Mouse (Mus musculus) c-Kit-positive CD71-negative TER-119-negative erythroid progenitor cells, embryonic 14.5 days (primary cell): ENCODE measurements at regions not wholly inside any gene's neighbourhood (a gene's known extent, or its start where the extent isn't known, plus 50 kb on each side); places are given as distances from the start of the nearest gene placed in this dataset.

Source experiments
- DNase-seq: peaks from one replicate; pipeline ENCODE4 v3.0.0-alpha.2; 2013; ENCODE audit warnings: low read depth

- DNase-seq, result no peak
These were observed 534.7 kb downstream of the Zfp619 start for GRCm38 (mm10) chr7:40052255-40052654.

- no peak for DNase-seq
These were observed 541.3 kb downstream of the Zfp619 start for GRCm38 (mm10) chr7:40058836-40059235.

- DNase-seq, result no peak
These were observed 547.1 kb downstream of the Zfp619 start for GRCm38 (mm10) chr7:40064631-40065030.

- no peak for DNase-seq
These were observed 548.0 kb downstream of the Zfp619 start for GRCm38 (mm10) chr7:40065526-40065925.

- DNase-seq, result no peak
These were observed 549.8 kb downstream of the Zfp619 start for GRCm38 (mm10) chr7:40067378-40067777.

GRCm38 (mm10) chr7:40071313-40071712 is 553.7 kb downstream of the Zfp619 start:
- DNase-seq, result no peak

GRCm38 (mm10) chr7:40072478-40072877 is 554.9 kb downstream of the Zfp619 start:
- no peak for DNase-seq

GRCm38 (mm10) chr7:40086236-40086635 is 568.7 kb downstream of the Zfp619 start:
- no peak for DNase-seq

GRCm38 (mm10) chr7:40097094-40097493 is 579.5 kb downstream of the Zfp619 start:
- no peak for DNase-seq

- no peak for DNase-seq
These were observed 585.7 kb downstream of the Zfp619 start for GRCm38 (mm10) chr7:40103057-40103945.

GRCm38 (mm10) chr7:40142906-40143305 is 625.3 kb downstream of the Zfp619 start:
- DNase-seq, result no peak

- no peak for DNase-seq
These were observed 626.9 kb downstream of the Zfp619 start for GRCm38 (mm10) chr7:40144431-40144830.

GRCm38 (mm10) chr7:40177570-40177969 is 660.0 kb downstream of the Zfp619 start:
- DNase-seq, result no peak

GRCm38 (mm10) chr7:40195366-40195765 is 677.8 kb downstream of the Zfp619 start:
- DNase-seq, result no peak

GRCm38 (mm10) chr7:40202615-40203014 is 685.0 kb downstream of the Zfp619 start:
- no peak for DNase-seq

- DNase-seq, result no peak
These were observed 686.2 kb upstream of the Vstm2b start for GRCm38 (mm10) chr7:40211956-40212355.

- DNase-seq, result no peak
These were observed 685.6 kb upstream of the Vstm2b start for GRCm38 (mm10) chr7:40212576-40212975.

- no peak for DNase-seq
These were observed 684.5 kb upstream of the Vstm2b start for GRCm38 (mm10) chr7:40213646-40214045.

GRCm38 (mm10) chr7:40214395-40214794 is 683.7 kb upstream of the Vstm2b start:
- no peak for DNase-seq

- no peak for DNase-seq
These were observed 682.9 kb upstream of the Vstm2b start for GRCm38 (mm10) chr7:40215271-40215670.

- DNase-seq, result no peak
These were observed 677.6 kb upstream of the Vstm2b start for GRCm38 (mm10) chr7:40220549-40220948.

- DNase-seq, result no peak
These were observed 652.9 kb upstream of the Vstm2b start for GRCm38 (mm10) chr7:40245188-40245587.

- no peak for DNase-seq
These were observed 649.6 kb upstream of the Vstm2b start for GRCm38 (mm10) chr7:40248521-40248920.

GRCm38 (mm10) chr7:40253486-40253885 is 644.6 kb upstream of the Vstm2b start:
- DNase-seq, result no peak
